Mouse (Mus musculus) MEL (cell line): Measurements from ENCODE around the gene Pde6b. TPM values are rescaled to one million over a fixed set of nuclear protein-coding genes. Genes with fewer than 3 reads are reported as not detected.

Experiments used
- DNase-seq: peaks from one replicate; pipeline ENCODE4 v3.0.0; 2011; ENCODE audit warnings: low read depth, low spot score
- H3K27ac ChIP-seq: 2 replicates; pipeline ENCODE4 v1.5.1; 2012; ENCODE audit warnings: low read depth, mild to moderate bottlenecking, control low read depth, low read length, moderate library complexity; ENCODE audit not compliant: control insufficient read depth
- H3K27me3 ChIP-seq, 2 experiments: fragments of 150-350 bp in 1 of 2; sonication (generic) in 1 of 2; 2 replicates each; pipeline ENCODE4 v1.6.1; 2012; ENCODE audit warnings: low read length in 2 of 2, mild to moderate bottlenecking in 2 of 2, improper control_type of control experiment in 1 of 2, moderate library complexity in 1 of 2; ENCODE audit not compliant: insufficient read depth in 2 of 2, control insufficient read depth in 1 of 2
- H3K36me3 ChIP-seq, 2 experiments: 2 replicates each; pipeline ENCODE4 v1.6.1; 2012 to 2014; ENCODE audit warnings: low read length in 2 of 2, improper control_type of control experiment in 1 of 2, inconsistent platforms in 1 of 2, mild to moderate bottlenecking in 1 of 2; ENCODE audit not compliant: insufficient read depth in 2 of 2, control insufficient read depth in 1 of 2
- H3K4me1 ChIP-seq, 2 experiments: fragments of 150-350 bp in 1 of 2; sonication (generic) in 1 of 2; 2 replicates each; pipeline ENCODE4 v1.6.1; 2012; ENCODE audit warnings: low read length in 2 of 2, improper control_type of control experiment in 1 of 2, mild to moderate bottlenecking in 1 of 2; ENCODE audit not compliant: insufficient read depth in 2 of 2, control insufficient read depth in 1 of 2
- H3K4me3 ChIP-seq, 2 experiments: fragments of 150-350 bp in 1 of 2; sonication (generic) in 1 of 2; 2 replicates each; pipeline ENCODE4 v1.5.1; 2012; ENCODE audit warnings: low read depth in 2 of 2, low read length in 2 of 2, mild to moderate bottlenecking in 2 of 2, moderate library complexity in 2 of 2, control low read depth in 1 of 2, improper control_type of control experiment in 1 of 2; ENCODE audit not compliant: control insufficient read depth in 1 of 2, insufficient read depth in 1 of 2
- H3K79me2 ChIP-seq: 2 replicates; pipeline ENCODE4 v1.6.1; 2012; ENCODE audit warnings: mild to moderate bottlenecking, low read length, moderate library complexity; ENCODE audit not compliant: control insufficient read depth, poor library complexity, insufficient read depth
- H3K9ac ChIP-seq: 2 replicates; pipeline ENCODE4 v1.6.1; 2012; ENCODE audit warnings: low read depth, mild to moderate bottlenecking, control low read depth, low read length, moderate library complexity; ENCODE audit not compliant: control insufficient read depth, poor library complexity, severe bottlenecking
- H3K9me3 ChIP-seq: fragments of 150-350 bp; sonication (generic); replicated peaks from 2 replicates; pipeline ENCODE4 v1.6.1; 2012; ENCODE audit warnings: mild to moderate bottlenecking, low read length, improper control_type of control experiment, moderate library complexity; ENCODE audit not compliant: insufficient read depth
- CHD1 ChIP-seq: IDR thresholded peaks from 2 replicates; pipeline ENCODE4 v1.6.1; 2012; ENCODE audit warnings: low read depth, mild to moderate bottlenecking, inconsistent platforms, low read length, improper control_type of control experiment
- E2F4 ChIP-seq: IDR thresholded peaks from 2 replicates; pipeline ENCODE4 v1.6.1; 2011; ENCODE audit warnings: low read depth, low read length, improper control_type of control experiment, borderline replicate concordance
- GATA1 ChIP-seq: IDR thresholded peaks from 2 replicates; pipeline ENCODE4 v1.6.1; 2011; ENCODE audit warnings: low read depth, low read length, improper control_type of control experiment
- KAT2A ChIP-seq: conservative IDR thresholded peaks from 2 replicates; pipeline ENCODE4 v1.6.1; 2012; ENCODE audit warnings: low read depth, low read length, improper control_type of control experiment, inconsistent platforms
- MAFK ChIP-seq: IDR thresholded peaks from 2 replicates; pipeline ENCODE4 v1.6.1; 2011; ENCODE audit warnings: low read depth, mild to moderate bottlenecking, low read length, improper control_type of control experiment, borderline replicate concordance
- MAX ChIP-seq: IDR thresholded peaks from 2 replicates; pipeline ENCODE4 v1.6.1; 2011; ENCODE audit warnings: low read length, improper control_type of control experiment
- MAZ ChIP-seq: IDR thresholded peaks from 2 replicates; pipeline ENCODE4 v1.6.1; 2012; ENCODE audit warnings: low read depth, mild to moderate bottlenecking, inconsistent platforms, low read length, improper control_type of control experiment
- NRF1 ChIP-seq: IDR thresholded peaks from 2 replicates; pipeline ENCODE4 v1.6.1; 2014; ENCODE audit warnings: low read depth, mild to moderate bottlenecking, inconsistent platforms, low read length, improper control_type of control experiment, moderate library complexity; ENCODE audit not compliant: poor library complexity, insufficient read depth, severe bottlenecking
- POLR2AphosphoS5 ChIP-seq: IDR thresholded peaks from 2 replicates; pipeline ENCODE4 v1.6.1; 2012; ENCODE audit warnings: low read depth, borderline replicate concordance, mild to moderate bottlenecking, inconsistent platforms, low read length, moderate library complexity, mixed read lengths
- RAD21 ChIP-seq: IDR thresholded peaks from 2 replicates; pipeline ENCODE4 v1.6.1; 2011; ENCODE audit warnings: mild to moderate bottlenecking, low read depth, low read length, improper control_type of control experiment
- SIN3A ChIP-seq: IDR thresholded peaks from 2 replicates; pipeline ENCODE4 v1.6.1; 2012; ENCODE audit warnings: low read length, improper control_type of control experiment, inconsistent platforms
- SMC3 ChIP-seq: IDR thresholded peaks from 2 replicates; pipeline ENCODE4 v1.6.1; 2011; ENCODE audit warnings: low read depth, low read length, improper control_type of control experiment
- TAL1 ChIP-seq: IDR thresholded peaks from 2 replicates; pipeline ENCODE4 v1.6.1; 2012; ENCODE audit warnings: mild to moderate bottlenecking, inconsistent platforms, low read length, moderate library complexity, mixed read lengths
- TBP ChIP-seq: IDR thresholded peaks from 2 replicates; pipeline ENCODE4 v1.8.0; 2011; ENCODE audit warnings: low read depth, low read length, improper control_type of control experiment
- ZC3H11A ChIP-seq: IDR thresholded peaks from 2 replicates; pipeline ENCODE4 v1.6.1; 2012; ENCODE audit warnings: low read depth, mild to moderate bottlenecking, inconsistent platforms, low read length, improper control_type of control experiment
- ZNF384 ChIP-seq: IDR thresholded peaks from 2 replicates; pipeline ENCODE4 v1.6.1; 2012; ENCODE audit warnings: low read depth, mild to moderate bottlenecking, inconsistent platforms, low read length, improper control_type of control experiment
- polyA plus RNA-seq, 2 experiments: library from polyadenylated mRNA; stranded (reverse) in 1 of 2; unstranded in 1 of 2; fragments of >175 nt in 1 of 2; fragments of >200 nt in 1 of 2; gene quantifications; 2 replicates each; pipeline versions ENCODE4 v1.2.1 to v1.2.4; 2012; ENCODE audit warnings: low replicate concordance in 2 of 2, low read depth in 1 of 2; ENCODE audit not compliant: insufficient read length in 2 of 2, insufficient read depth in 1 of 2, missing spikeins in 1 of 2
- total RNA-seq: library from RNA; depleted of rRNA; stranded (reverse); fragments of 300-350 nt; gene quantifications from 2 replicates; pipeline ENCODE4 v1.2.3, GENCODE M21; 2012

Gene Pde6b
- total and polyA plus RNA-seq, 3 experiments = 0.07 to 0.12 TPM; not detected in 1

DNA sequence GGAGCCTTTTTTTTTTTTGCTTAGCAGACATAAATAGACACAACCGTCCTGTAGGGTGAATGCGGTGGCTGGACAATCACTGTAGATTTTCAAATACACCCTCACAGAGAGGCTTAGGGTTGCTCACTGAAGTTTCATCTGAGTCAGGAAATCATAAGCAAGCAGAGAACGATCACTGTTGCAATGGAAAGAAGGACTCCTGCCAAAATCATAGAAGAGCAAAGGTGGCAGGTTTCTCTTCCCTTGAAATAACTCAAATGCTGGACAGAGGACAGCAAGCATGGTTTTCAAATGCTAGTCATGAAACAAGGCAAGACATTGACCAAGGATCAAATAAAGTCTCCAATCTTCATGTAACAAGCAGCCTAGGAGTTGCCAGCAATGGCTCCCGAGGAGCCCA is 9.8 kb upstream of the Pde6b start:
- H3K4me1 ChIP-seq = peaks cover 0 to 3% of the 10 kb centered on the region in 2 experiments; a peak in 1 of 4 replicates
- no peaks in the 10 kb centered on the region; a peak in 1 of 4 replicates for H3K36me3 ChIP-seq
- H3K9me3 ChIP-seq = no peaks in the 10 kb centered on the region

DNA sequence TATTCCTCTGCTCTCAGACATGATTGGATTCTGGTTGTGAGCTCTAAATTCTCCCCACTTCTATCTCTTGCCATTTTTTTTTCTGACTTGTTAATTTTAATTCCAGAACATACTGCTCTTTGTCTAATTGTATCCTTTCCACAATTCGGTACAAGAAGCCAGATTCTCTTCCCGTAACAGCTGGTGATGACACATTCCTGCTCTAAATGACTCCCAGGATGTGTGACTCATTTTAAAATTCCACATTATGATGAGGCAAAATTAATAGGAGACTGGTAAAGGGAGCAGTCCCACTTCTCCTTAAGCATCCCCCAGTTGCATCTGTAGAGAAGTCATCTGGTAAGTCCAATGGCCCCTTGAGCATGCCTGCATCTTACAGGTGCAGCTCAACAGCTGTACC is 2.6 kb upstream of the Pde6b start:
- H3K4me3 ChIP-seq = no peak overlapping the region
- H3K4me1 ChIP-seq = peaks cover 0 to 3% of the 10 kb centered on the region in 2 experiments; a peak in 1 of 4 replicates
- H3K9me3 ChIP-seq = no peaks in the 10 kb centered on the region
- H3K27ac ChIP-seq = no peak overlapping the region
- TF ChIP-seq CHD1 (no peak), MAZ (no peak), GATA1 (no peak), SIN3A (no peak), SMC3 (no peak), NRF1 (no peak), TBP (no peak), KAT2A (no peak), RAD21 (no peak), E2F4 (no peak)
- H3K27me3 ChIP-seq = peaks cover 0 to 2% of the 10 kb centered on the region in 2 experiments; a peak in 1 of 4 replicates
- H3K9ac ChIP-seq = no peak overlapping the region
- no peaks in the 10 kb centered on the region for H3K36me3 ChIP-seq
- DNase-seq = no peak
- no peaks in the 10 kb centered on the region for H3K79me2 ChIP-seq

More for the DNA sequence above, 9.8 kb upstream of the Pde6b start:
- no peak for DNase-seq
- H3K4me3 ChIP-seq = no peak overlapping the region
- H3K27ac ChIP-seq = no peak overlapping the region
- H3K79me2 ChIP-seq = no peaks in the 10 kb centered on the region
- H3K27me3 ChIP-seq = peaks cover 0 to 2% of the 10 kb centered on the region in 2 experiments; a peak in 1 of 4 replicates
- H3K9ac ChIP-seq = no peak overlapping the region
- no peak for TF ChIP-seq ZC3H11A
- TF ChIP-seq MAX = no peak
- TF ChIP-seq ZNF384 = no peak
- TF ChIP-seq MAFK = no peak
- TF ChIP-seq E2F4 = no peak
- no peak for TF ChIP-seq GATA1

- no peaks in the 10 kb centered on the region for H3K79me2 ChIP-seq
- DNase-seq = no peak
- H3K9me3 ChIP-seq = no peaks in the 10 kb centered on the region
- H3K4me3 ChIP-seq = no peak overlapping the region
- no peaks in the 10 kb centered on the region for H3K36me3 ChIP-seq
- TF ChIP-seq CHD1 (no peak), KAT2A (no peak), POLR2AphosphoS5 (no peak), TAL1 (no peak)
- H3K27ac ChIP-seq = no peak overlapping the region
- H3K27me3 ChIP-seq = peaks cover 0 to 2% of the 10 kb centered on the region in 2 experiments; a peak in 1 of 4 replicates
- peaks cover 0 to 3% of the 10 kb centered on the region in 2 experiments; a peak in 1 of 4 replicates for H3K4me1 ChIP-seq
- no peak overlapping the region for H3K9ac ChIP-seq
Observed at GRCm38 (mm10) chr5:108386449-108386848, 1.7 kb upstream of the Pde6b start.
